Mouse (Mus musculus): ENCODE results near the gene Col5a2. TPM values are rescaled to one million over a fixed set of nuclear protein-coding genes. Genes with fewer than 3 reads are reported as not detected.

Gene Col5a2
- total and polyA plus RNA-seq, 2 experiments from 2014 or later, result 31.4 to 86.1 TPM

- Histone ChIP-seq H3K9me3 (replicated peaks; ENCODE audit: control insufficient read depth, low read length) (no peaks in the 10 kb centered on the region), H3K36me3 (replicated peaks; ENCODE audit: control insufficient read depth, insufficient read depth, low read length) (no peaks in the 10 kb centered on the region), H3K27ac (ENCODE audit: low read depth) (no peak overlapping the region), H3K4me3 (ENCODE audit: low read depth, low read length) (no peak overlapping the region), H3K4me1 (ENCODE audit: control insufficient read depth, insufficient read depth) (no peaks in the 10 kb centered on the region), H3K4me2 (ENCODE audit: low read depth, low read length) (no peak overlapping the region), H3K27me3 (ENCODE audit: control insufficient read depth, insufficient read depth, low read length) (no peaks in the 10 kb centered on the region), H3K9ac (replicated peaks; ENCODE audit: low read depth, low read length) (no peak overlapping the region)
- ATAC-seq (ENCODE audit: insufficient read depth, low read depth) (no peak), DNase-seq (ENCODE audit: low spot score) (no peak)
- WGBS, result 87% methylated on average over 2 of the region's 2 CpGs
- no peak for TF ChIP-seq CTCF (IDR thresholded peaks at IDR 0.05; ENCODE audit: low read depth)
- TF ChIP-seq EP300 (IDR thresholded peaks at IDR 0.05; ENCODE audit: low read depth), result no peak
Measured at GRCm38 (mm10) chr1:45363274-45363673, 139.8 kb downstream of the Col5a2 start.

GRCm38 (mm10) chr1:45359673-45360072, 143.4 kb downstream of the Col5a2 start:
- ATAC-seq (ENCODE audit: insufficient read depth, low read depth) (no peak), DNase-seq (ENCODE audit: low spot score) (no peak)
- Histone ChIP-seq H3K9me3 (replicated peaks; ENCODE audit: control insufficient read depth, low read length) (no peaks in the 10 kb centered on the region), H3K4me3 (ENCODE audit: low read depth, low read length) (no peak overlapping the region), H3K36me3 (replicated peaks; ENCODE audit: control insufficient read depth, insufficient read depth, low read length) (no peaks in the 10 kb centered on the region), H3K4me2 (ENCODE audit: low read depth, low read length) (no peak overlapping the region), H3K27ac (ENCODE audit: low read depth) (no peak overlapping the region), H3K9ac (replicated peaks; ENCODE audit: low read depth, low read length) (no peak overlapping the region), H3K27me3 (ENCODE audit: control insufficient read depth, insufficient read depth, low read length) (no peaks in the 10 kb centered on the region), H3K4me1 (ENCODE audit: control insufficient read depth, insufficient read depth) (no peaks in the 10 kb centered on the region)
- TF ChIP-seq CTCF (IDR thresholded peaks at IDR 0.05; ENCODE audit: low read depth) (no peak), EP300 (IDR thresholded peaks at IDR 0.05; ENCODE audit: low read depth) (no peak)
- 84% methylated on average over 2 of the region's 2 CpGs for WGBS

- no peak for ATAC-seq (ENCODE audit: insufficient read depth, low read depth)
- Histone ChIP-seq H3K4me1 (ENCODE audit: control insufficient read depth, insufficient read depth) (no peaks in the 10 kb centered on the region), H3K36me3 (replicated peaks; ENCODE audit: control insufficient read depth, insufficient read depth, low read length) (no peaks in the 10 kb centered on the region), H3K9ac (replicated peaks; ENCODE audit: low read depth, low read length) (no peak overlapping the region), H3K4me2 (ENCODE audit: low read depth, low read length) (no peak overlapping the region), H3K4me3 (ENCODE audit: low read depth, low read length) (no peak overlapping the region), H3K27me3 (ENCODE audit: control insufficient read depth, insufficient read depth, low read length) (no peaks in the 10 kb centered on the region), H3K9me3 (replicated peaks; ENCODE audit: control insufficient read depth, low read length) (no peaks in the 10 kb centered on the region), H3K27ac (ENCODE audit: low read depth) (no peak overlapping the region)
- 49% methylated on average over 2 of the region's 2 CpGs for WGBS
- TF ChIP-seq EP300 (IDR thresholded peaks at IDR 0.05; ENCODE audit: low read depth), result no peak
- no peak for TF ChIP-seq CTCF (IDR thresholded peaks at IDR 0.05; ENCODE audit: low read depth)
- no peak for DNase-seq (ENCODE audit: low spot score)
Measured at GRCm38 (mm10) chr1:45359147-45359546, 143.9 kb downstream of the Col5a2 start.

- TF ChIP-seq CTCF (IDR thresholded peaks at IDR 0.05; ENCODE audit: low read depth) (no peak), EP300 (IDR thresholded peaks at IDR 0.05; ENCODE audit: low read depth) (no peak)
- ATAC-seq (ENCODE audit: insufficient read depth, low read depth) (no peak), DNase-seq (ENCODE audit: low spot score) (no peak)
- Histone ChIP-seq H3K36me3 (replicated peaks; ENCODE audit: control insufficient read depth, insufficient read depth, low read length) (no peaks in the 10 kb centered on the region), H3K9ac (replicated peaks; ENCODE audit: low read depth, low read length) (no peak overlapping the region), H3K4me2 (ENCODE audit: low read depth, low read length) (no peak overlapping the region), H3K4me3 (ENCODE audit: low read depth, low read length) (no peak overlapping the region), H3K27me3 (ENCODE audit: control insufficient read depth, insufficient read depth, low read length) (no peaks in the 10 kb centered on the region), H3K9me3 (replicated peaks; ENCODE audit: control insufficient read depth, low read length) (no peaks in the 10 kb centered on the region), H3K4me1 (ENCODE audit: control insufficient read depth, insufficient read depth) (no peaks in the 10 kb centered on the region), H3K27ac (ENCODE audit: low read depth) (no peak overlapping the region)
- WGBS, result 80% methylated on average over 1 of the region's 1 CpGs
Measured at GRCm38 (mm10) chr1:45358020-45358419, 145.1 kb downstream of the Col5a2 start.

GRCm38 (mm10) chr1:45355944-45356343, 147.1 kb downstream of the Col5a2 start:
- 71% methylated on average over 4 of the region's 4 CpGs for WGBS
- no peak overlapping the region for H3K9ac ChIP-seq (replicated peaks; ENCODE audit: low read depth, low read length)
- TF ChIP-seq EP300 (IDR thresholded peaks at IDR 0.05; ENCODE audit: low read depth), result no peak
- TF ChIP-seq CTCF (IDR thresholded peaks at IDR 0.05; ENCODE audit: low read depth), result no peak
- no peak overlapping the region for H3K4me3 ChIP-seq (ENCODE audit: low read depth, low read length)
- H3K27me3 ChIP-seq (ENCODE audit: control insufficient read depth, insufficient read depth, low read length), result no peaks in the 10 kb centered on the region
- no peak overlapping the region for H3K4me2 ChIP-seq (ENCODE audit: low read depth, low read length)
- ATAC-seq (ENCODE audit: insufficient read depth, low read depth) (peak; percentile 41; the same call in 1 of the 2 replicates), DNase-seq (ENCODE audit: low spot score) (no peak)
- no peaks in the 10 kb centered on the region for H3K36me3 ChIP-seq (replicated peaks; ENCODE audit: control insufficient read depth, insufficient read depth, low read length)
- H3K4me1 ChIP-seq (ENCODE audit: control insufficient read depth, insufficient read depth), result no peaks in the 10 kb centered on the region
- H3K27ac ChIP-seq (ENCODE audit: low read depth), result no peak overlapping the region
- H3K9me3 ChIP-seq (replicated peaks; ENCODE audit: control insufficient read depth, low read length), result no peaks in the 10 kb centered on the region

- H3K4me1 ChIP-seq (ENCODE audit: control insufficient read depth, insufficient read depth), result no peaks in the 10 kb centered on the region
- no peak overlapping the region for H3K27ac ChIP-seq (ENCODE audit: low read depth)
- no peak for DNase-seq (ENCODE audit: low spot score)
- TF ChIP-seq EP300 (IDR thresholded peaks at IDR 0.05; ENCODE audit: low read depth), result no peak
- TF ChIP-seq CTCF (IDR thresholded peaks at IDR 0.05; ENCODE audit: low read depth), result no peak
- H3K4me2 ChIP-seq (ENCODE audit: low read depth, low read length), result no peak overlapping the region
- WGBS, result 79% methylated on average over 1 of the region's 1 CpGs
- no peak for ATAC-seq (ENCODE audit: insufficient read depth, low read depth)
- H3K4me3 ChIP-seq (ENCODE audit: low read depth, low read length), result no peak overlapping the region
- peaks cover 3% of the 10 kb centered on the region; the same call in 1 of the 2 replicates for H3K36me3 ChIP-seq (replicated peaks; ENCODE audit: control insufficient read depth, insufficient read depth, low read length)
- no peak overlapping the region for H3K9ac ChIP-seq (replicated peaks; ENCODE audit: low read depth, low read length)
- no peaks in the 10 kb centered on the region for H3K27me3 ChIP-seq (ENCODE audit: control insufficient read depth, insufficient read depth, low read length)
- no peaks in the 10 kb centered on the region for H3K9me3 ChIP-seq (replicated peaks; ENCODE audit: control insufficient read depth, low read length)
Measured at GRCm38 (mm10) chr1:45329149-45329548, 173.9 kb downstream of the Col5a2 start.

Other genes starting within 250 kb of the Col5a2 start
- 589 and 800 TPM in 2 replicates for gene Col3a1, start 191.7 kb downstream of the Col5a2 start, total RNA-seq (2014; rRNA removed; ENCODE audit: low replicate concordance)
- gene Col3a1, start 191.7 kb downstream of the Col5a2 start, polyA plus RNA-seq (2015; fragmentation: Nextera tagmentation; extraction: Ambion mirVana), result 584 and 614 TPM in 2 replicates

All from heart, postnatal 0 days (tissue).